Mouse (Mus musculus) embryonic facial prominence, embryonic 11.5 days (tissue): ENCODE measurements around the gene Hspg2. TPM values are rescaled to one million over a fixed set of nuclear protein-coding genes. Genes with fewer than 3 reads are reported as not detected.

Experiments used
- ATAC-seq: fragments of 200-750 bp; cut with Nextera tagmentation; replicated peaks from 2 replicates; pipeline ENCODE4 v1.8.0; 2017; ENCODE audit warnings: low read depth; ENCODE audit not compliant: insufficient number of reproducible peaks, low FRiP score, low TSS enrichment
- DNase-seq: peaks from one replicate; pipeline ENCODE4 v3.0.0-alpha.2; 2015; ENCODE audit warnings: low spot score
- H3K27ac ChIP-seq: fragments of 300-500 bp; sonication (generic); replicated peaks from 2 replicates; pipeline ENCODE4 v1.5.1; 2014; ENCODE audit warnings: mild to moderate bottlenecking, low read depth, low read length, control low read depth
- H3K27me3 ChIP-seq: fragments of 300-500 bp; sonication (generic); 2 replicates; pipeline ENCODE4 v1.6.1; 2014; ENCODE audit warnings: mild to moderate bottlenecking, low read length, moderate library complexity, mixed read lengths; ENCODE audit not compliant: control insufficient read depth, insufficient read depth
- H3K36me3 ChIP-seq: fragments of 300-500 bp; sonication (generic); replicated peaks from 2 replicates; pipeline ENCODE4 v1.6.1; 2014; ENCODE audit warnings: low read depth, mild to moderate bottlenecking, low read length, moderate library complexity, mixed read lengths; ENCODE audit not compliant: control insufficient read depth, insufficient read depth
- H3K4me1 ChIP-seq: fragments of 300-500 bp; sonication (generic); 2 replicates; pipeline ENCODE4 v1.6.1; 2014; ENCODE audit warnings: low read length, mixed read lengths; ENCODE audit not compliant: control insufficient read depth, insufficient read depth
- H3K4me2 ChIP-seq: fragments of 300-500 bp; sonication (generic); 2 replicates; pipeline ENCODE4 v1.6.1; 2014; ENCODE audit warnings: low read depth, mild to moderate bottlenecking, control low read depth, low read length, moderate library complexity
- H3K4me3 ChIP-seq: fragments of 300-500 bp; sonication (generic); 2 replicates; pipeline ENCODE4 v1.5.1; 2014; ENCODE audit warnings: low read depth, low read length, control low read depth
- H3K9ac ChIP-seq: fragments of 300-500 bp; sonication (generic); replicated peaks from 2 replicates; pipeline ENCODE4 v1.6.1; 2014; ENCODE audit warnings: mild to moderate bottlenecking, control low read depth, low read length
- H3K9me3 ChIP-seq: fragments of 300-500 bp; sonication (generic); replicated peaks from 2 replicates; pipeline ENCODE4 v1.6.1; 2016; ENCODE audit warnings: mild to moderate bottlenecking, low read length, inconsistent platforms, mixed read lengths; ENCODE audit not compliant: control insufficient read depth
- WGBS: fragments of 180-500 bp; shearing (Covaris S2); extraction: QIAGEN DNeasy Blood & Tissue Kit; methylation state at CpG from one replicate; pipeline ENCODE4 v1.1.7; 2014; 5-methylcytosine and 5-hydroxymethylcytosine counted together
- polyA plus RNA-seq: library from polyadenylated mRNA; unstranded; fragments of >200 nt; fragmentation: Nextera tagmentation; extraction: Ambion mirVana; gene quantifications from 2 replicates; pipeline ENCODE4 v1.2.1, GENCODE M21; 2014

Hspg2 gene
- polyA plus RNA-seq, 1 experiment from 2014 or later: 14.4 TPM

DNA sequence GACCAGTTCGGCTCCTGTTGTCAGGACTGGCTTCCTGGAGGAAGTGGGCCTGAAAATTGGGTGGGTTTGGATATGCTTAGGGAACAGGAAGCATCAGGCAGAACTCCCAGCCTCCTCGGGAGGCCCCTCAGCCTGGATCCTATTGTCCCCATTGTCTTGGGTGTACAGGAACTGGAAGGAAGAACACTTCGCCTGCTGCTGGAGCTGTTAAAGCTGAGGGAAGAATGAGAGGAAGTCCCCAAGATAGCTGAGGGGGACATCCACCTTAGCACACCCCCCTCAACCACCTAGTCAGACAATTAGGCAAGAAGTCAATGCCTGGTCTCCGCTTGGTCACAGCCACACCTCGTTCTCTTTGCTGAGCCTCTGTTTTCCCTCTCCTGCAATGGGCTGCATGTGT lies 9.7 kb downstream of the Hspg2 start:
- H3K9ac ChIP-seq: no peak overlapping the region
- H3K4me3 ChIP-seq: no peak overlapping the region
- peaks cover 30% of the 10 kb centered on the region for H3K4me1 ChIP-seq
- no peaks in the 10 kb centered on the region for H3K27me3 ChIP-seq
- no peak overlapping the region for H3K4me2 ChIP-seq
- WGBS: 70% methylated on average over 5 of the region's 5 CpGs
- H3K9me3 ChIP-seq: no peaks in the 10 kb centered on the region
- no peak for DNase-seq
- ATAC-seq: no peak
- no peaks in the 10 kb centered on the region for H3K36me3 ChIP-seq
- H3K27ac ChIP-seq: no peak overlapping the region; the same call in 1 of the 2 replicates

DNA sequence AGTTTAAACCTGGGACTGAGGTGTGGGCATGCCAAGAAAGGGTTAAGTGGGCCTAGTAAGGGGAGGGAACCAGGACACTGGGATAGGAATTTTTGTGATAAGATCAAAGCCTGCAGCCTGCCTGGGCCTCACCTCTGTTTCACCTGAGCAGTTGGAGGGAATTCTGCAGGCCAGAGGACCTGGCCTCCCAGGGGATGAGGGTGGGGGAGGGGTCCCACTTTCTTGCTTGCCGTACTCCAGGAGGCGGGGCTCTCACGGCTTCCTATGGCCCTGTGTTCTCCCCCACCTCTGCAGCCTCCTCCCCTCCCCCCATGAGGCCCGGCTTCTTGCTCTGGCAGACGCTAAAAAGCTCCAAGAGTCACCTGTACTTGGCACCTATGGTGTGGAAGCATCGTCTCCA lies 11.2 kb downstream of the Hspg2 start:
- DNase-seq (peak; percentile 78), ATAC-seq (no peak)
- Histone ChIP-seq H3K36me3 (no peaks in the 10 kb centered on the region), H3K9ac (0 out of 2 replicates have a peak overlapping the region, but pooled peaks have one; percentile 6), H3K27me3 (no peaks in the 10 kb centered on the region), H3K4me3 (no peak overlapping the region), H3K4me1 (peaks cover 30% of the 10 kb centered on the region), H3K4me2 (no peak overlapping the region), H3K27ac (peak overlapping the region; percentile 47), H3K9me3 (no peaks in the 10 kb centered on the region)
- WGBS: 4% methylated on average over 6 of the region's 6 CpGs

- peaks cover 30% of the 10 kb centered on the region for H3K4me1 ChIP-seq
- no peak overlapping the region for H3K4me2 ChIP-seq
- WGBS: 12% methylated on average over 18 of the region's 19 CpGs
- no peaks in the 10 kb centered on the region for H3K9me3 ChIP-seq
- H3K4me3 ChIP-seq: no peak overlapping the region
- DNase-seq (peak; percentile 48), ATAC-seq (no peak)
- peak overlapping the region; percentile 31 for H3K27ac ChIP-seq
- no peak overlapping the region; the same call in 1 of the 2 replicates for H3K9ac ChIP-seq
- H3K27me3 ChIP-seq: no peaks in the 10 kb centered on the region
- no peaks in the 10 kb centered on the region for H3K36me3 ChIP-seq
Measured at GRCm38 (mm10) chr4:137480191-137480992, 11.8 kb downstream of the Hspg2 start.

DNA sequence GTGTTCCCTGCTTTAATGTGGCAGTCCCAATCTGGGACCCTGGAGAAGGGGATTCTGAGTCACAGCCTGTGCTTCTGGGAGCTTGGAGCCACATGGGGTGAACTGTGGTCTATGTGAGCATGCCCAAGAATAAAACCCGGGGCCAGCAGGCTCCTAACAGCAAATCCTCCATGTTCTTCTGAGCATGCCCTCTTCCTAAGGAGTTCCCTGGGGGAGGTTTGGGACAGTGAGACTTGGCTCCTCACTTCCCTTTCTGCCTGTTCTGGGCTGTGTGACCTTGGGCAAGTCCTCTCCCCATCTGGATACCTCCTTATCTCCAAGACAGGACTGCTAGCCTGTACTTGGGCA lies 12.4 kb downstream of the Hspg2 start:
- Histone ChIP-seq H3K4me2 (no peak overlapping the region), H3K4me1 (peaks cover 34% of the 10 kb centered on the region), H3K36me3 (no peaks in the 10 kb centered on the region), H3K27ac (peak overlapping the region; percentile 31; the same call in 1 of the 2 replicates), H3K27me3 (no peaks in the 10 kb centered on the region), H3K4me3 (no peak overlapping the region), H3K9me3 (no peaks in the 10 kb centered on the region), H3K9ac (no peak overlapping the region)
- 25% methylated on average over 1 of the region's 1 CpGs for WGBS
- no peak for DNase-seq
- no peak for ATAC-seq

- Histone ChIP-seq H3K4me3 (no peak overlapping the region), H3K27me3 (no peaks in the 10 kb centered on the region), H3K9me3 (no peaks in the 10 kb centered on the region), H3K4me2 (no peak overlapping the region), H3K9ac (no peak overlapping the region), H3K36me3 (no peaks in the 10 kb centered on the region), H3K4me1 (peaks cover 35% of the 10 kb centered on the region), H3K27ac (0 out of 2 replicates have a peak overlapping the region, but pooled peaks have one; percentile 49)
- no peak for DNase-seq
- no peak for ATAC-seq
- 41% methylated on average over 13 of the region's 13 CpGs for WGBS
Measured at GRCm38 (mm10) chr4:137481381-137482030, 12.9 kb downstream of the Hspg2 start.

DNA sequence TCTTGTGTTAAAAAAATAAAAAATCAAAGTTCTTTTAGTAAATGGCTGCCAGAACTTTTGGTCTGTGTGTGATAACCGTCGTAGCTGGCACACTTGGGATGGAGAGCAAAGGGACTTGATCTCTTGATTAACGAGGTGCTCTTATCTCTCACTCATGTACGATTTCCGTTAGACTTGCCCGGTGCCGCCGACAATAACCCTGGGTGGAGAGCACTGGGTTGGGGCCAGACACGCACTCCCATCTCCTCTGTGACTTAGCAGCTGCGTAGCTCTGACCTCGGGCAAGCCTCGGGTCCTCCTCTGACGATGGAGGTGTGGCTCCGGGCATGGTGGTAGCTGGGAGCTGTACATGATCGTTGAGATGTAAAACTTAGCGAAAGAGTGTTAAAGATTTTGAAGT lies 15.3 kb downstream of the Hspg2 start:
- H3K4me3 ChIP-seq: no peak overlapping the region
- no peaks in the 10 kb centered on the region for H3K9me3 ChIP-seq
- H3K4me2 ChIP-seq: no peak overlapping the region
- WGBS: 80% methylated on average over 16 of the region's 16 CpGs
- H3K36me3 ChIP-seq: no peaks in the 10 kb centered on the region
- H3K4me1 ChIP-seq: peaks cover 43% of the 10 kb centered on the region
- ATAC-seq (no peak), DNase-seq (no peak)
- no peak overlapping the region for H3K9ac ChIP-seq
- no peak overlapping the region for H3K27ac ChIP-seq
- no peaks in the 10 kb centered on the region for H3K27me3 ChIP-seq

DNA sequence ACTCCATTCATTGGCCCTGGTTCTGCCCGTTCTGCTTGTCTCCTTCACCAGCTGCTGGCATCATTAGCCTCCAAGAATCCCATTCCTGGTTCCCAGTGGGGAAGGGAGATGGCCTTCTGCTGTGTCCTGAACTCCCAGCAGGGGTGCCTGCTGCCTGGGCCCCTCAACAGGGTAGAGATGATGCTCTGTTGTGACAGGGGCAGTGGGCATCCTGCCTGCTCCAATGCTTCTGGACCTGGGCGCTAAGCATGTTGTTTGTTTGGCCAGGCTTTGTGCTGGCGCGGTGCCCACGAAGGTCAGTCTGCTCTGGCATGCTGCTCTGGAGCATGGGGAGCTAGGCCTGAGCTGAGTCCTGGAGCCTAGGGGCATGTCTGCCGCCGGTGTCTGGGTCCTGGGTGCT lies 16.0 kb downstream of the Hspg2 start:
- Histone ChIP-seq H3K27ac (no peak overlapping the region), H3K36me3 (no peaks in the 10 kb centered on the region), H3K4me2 (no peak overlapping the region), H3K4me1 (peaks cover 41% of the 10 kb centered on the region), H3K4me3 (no peak overlapping the region), H3K9ac (no peak overlapping the region), H3K9me3 (no peaks in the 10 kb centered on the region), H3K27me3 (no peaks in the 10 kb centered on the region)
- 74% methylated on average over 7 of the region's 7 CpGs for WGBS
- ATAC-seq: no peak
- no peak for DNase-seq
